Mouse (Mus musculus) layer of hippocampus, adult 18-20 months (tissue): ENCODE results near the gene Olfr304. TPM values are rescaled to one million over a fixed set of nuclear protein-coding genes. Genes with fewer than 3 reads are reported as not detected.
"Not testable (repeated sequence)": the region's sequence is repeated elsewhere in the genome, so short reads cannot be mapped to it uniquely, and the experiment has no call there.

ENCODE experiments used
- DNase-seq, 2 experiments: peaks; one replicate each; pipeline ENCODE4 v3.0.0; 2022; ENCODE audit warnings: low spot score in 2 of 2
- long read RNA-seq: library from polyadenylated mRNA; stranded (forward); transcript quantifications from one replicate; pipeline ENCODE4 v2.0.0, GENCODE M21; 2021
- total RNA-seq, 2 experiments: library from RNA; stranded (reverse); gene quantifications; 2 replicates each; pipeline ENCODE4 v1.2.3; 2021

Gene Olfr304
- total RNA-seq, result not detected
- long read RNA-seq, result 0 reads

GRCm38 (mm10) chr7:86386558-86386957, at the start of gene Olfr304:
Gene Olfr304, minus strand, starts transcription at chr7:86386658.
- DNase-seq, result no peak

- no peak for DNase-seq
Observed at GRCm38 (mm10) chr7:86403546-86403945, 17.1 kb upstream of the Olfr304 start, which contains the start of gene Olfr301. Gene Olfr301, plus strand, starts transcription at chr7:86403846.

- DNase-seq, result no peak
Observed at GRCm38 (mm10) chr7:86397689-86398088, 11.2 kb upstream of the Olfr304 start, which contains the start of gene Olfr303. Gene Olfr303, minus strand, starts transcription at chr7:86397789.

DNA sequence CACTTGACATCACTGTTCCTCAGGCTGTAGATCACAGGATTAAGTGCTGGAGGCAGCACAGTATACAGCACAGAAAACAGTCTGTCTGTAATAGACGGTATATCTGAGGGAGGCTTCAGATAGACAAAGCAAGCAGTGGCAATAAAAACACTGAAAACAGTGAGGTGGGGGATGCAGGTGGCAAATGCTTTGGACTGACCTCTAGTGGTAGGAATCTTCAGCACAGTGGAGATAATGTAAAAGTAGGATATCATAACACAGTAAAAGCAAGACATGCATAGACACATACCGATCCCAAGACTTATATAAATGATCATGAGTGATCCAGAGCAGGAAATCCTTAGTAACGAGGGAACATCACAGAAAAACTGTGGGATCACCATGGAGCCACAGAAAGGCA, 689 bp downstream of the Olfr304 start:
- no peak for DNase-seq

DNA sequence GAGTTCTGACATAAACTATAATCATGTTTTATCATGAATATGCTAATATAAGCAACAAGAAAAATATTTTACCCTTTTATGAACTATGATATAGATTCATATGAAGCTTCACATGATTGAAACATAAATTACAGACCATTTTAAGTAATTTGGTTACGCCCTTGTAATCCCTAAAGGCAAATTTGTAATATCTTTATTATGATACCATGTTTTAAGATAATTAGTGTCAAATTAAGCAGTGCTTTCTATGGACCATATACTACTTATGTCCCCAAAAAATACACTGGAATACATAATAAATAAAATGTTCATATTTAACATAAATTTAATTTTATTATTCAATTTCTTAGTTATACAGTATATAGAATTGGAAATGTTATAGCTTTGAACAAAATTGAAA, 19.6 kb downstream of the Olfr304 start, which contains the start of gene Olfr305:
TSS of gene Olfr305 (minus strand) at position 101 of the 400 bp plus-strand sequence.
- no peak for DNase-seq

- not testable (repeated sequence) for DNase-seq
Observed at GRCm38 (mm10) chr7:86346296-86346695, 40.2 kb downstream of the Olfr304 start.

DNA sequence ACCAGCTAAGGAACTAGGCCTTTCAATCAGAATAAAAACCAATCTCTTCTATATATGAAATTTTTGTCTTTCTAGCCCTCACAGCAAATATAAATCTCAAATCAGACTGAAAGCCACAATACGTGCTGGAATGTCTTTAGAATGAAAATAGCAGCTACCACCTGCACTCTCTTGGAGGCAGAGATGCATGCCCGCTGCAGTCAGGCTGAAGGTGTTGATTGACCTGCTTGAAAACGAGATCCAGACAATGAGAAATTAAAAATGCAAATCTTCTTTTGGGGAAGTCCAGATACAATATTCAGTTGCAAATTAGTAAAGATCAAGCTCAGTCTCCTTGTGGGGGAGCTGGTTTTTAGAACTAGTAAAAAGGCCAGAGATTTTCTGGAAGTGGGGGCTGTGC, 42.2 kb downstream of the Olfr304 start:
- DNase-seq, result no peak

DNA sequence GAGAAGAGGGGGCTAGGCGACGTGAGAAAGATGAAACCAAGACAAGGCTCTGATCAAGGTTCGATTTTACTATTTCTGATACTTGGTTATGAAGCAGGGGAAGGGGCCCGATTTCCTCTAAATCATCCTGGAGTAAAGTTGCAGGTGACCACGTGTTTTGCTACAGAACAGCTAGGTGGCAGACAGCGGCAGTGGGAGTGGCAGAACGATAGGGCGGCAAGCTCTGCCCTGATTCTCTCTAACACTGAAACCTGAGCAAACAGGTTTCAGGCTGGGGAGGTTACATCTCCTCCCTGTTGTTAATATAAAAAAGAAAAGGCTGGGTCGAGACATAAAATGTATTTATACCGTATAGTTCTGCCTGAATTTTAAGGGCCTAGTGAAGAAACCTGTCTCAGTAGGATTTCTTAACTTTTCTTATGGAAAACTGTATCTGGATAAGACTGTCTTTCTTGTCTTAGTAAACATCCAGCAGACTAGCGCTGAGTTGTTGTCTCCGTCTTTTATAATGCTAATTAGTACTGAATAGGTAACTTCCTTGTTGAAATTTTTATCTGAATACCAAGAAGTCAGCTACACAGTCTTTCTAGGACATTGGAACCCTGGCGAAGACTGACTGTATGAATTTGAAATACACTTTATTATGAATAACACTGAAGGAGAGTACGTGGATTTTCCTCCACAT, 43.4 kb downstream of the Olfr304 start:
- DNase-seq, result no peak

DNA sequence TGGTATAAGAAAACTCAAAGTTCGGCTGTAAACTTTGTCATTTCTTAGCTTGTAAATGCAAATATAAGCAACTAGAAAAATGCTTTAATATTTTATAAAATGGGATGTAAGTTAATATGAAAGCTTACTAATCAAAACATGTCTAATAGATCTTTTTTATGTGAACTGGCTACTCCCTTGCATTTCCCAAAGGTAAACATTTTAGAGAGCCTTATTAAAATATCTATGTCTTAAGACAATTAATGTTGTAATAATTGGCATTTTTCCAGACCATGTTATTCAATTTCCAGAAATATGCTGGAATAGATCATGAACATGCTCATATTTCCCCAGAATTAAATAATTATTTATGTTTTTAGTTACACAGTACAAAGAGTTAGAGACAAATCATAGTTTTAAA, 49.0 kb downstream of the Olfr304 start, which contains the start of gene Olfr307:
TSS of gene Olfr307 (minus strand) at position 101 of the 400 bp plus-strand sequence.
- no peak for DNase-seq

Other genes with a start within 250 kb of the Olfr304 start
- not detected for gene Vmn2r75, start 214.9 kb downstream of the Olfr304 start, total RNA-seq
- not detected for gene Vmn2r76, start 140.3 kb downstream of the Olfr304 start, total RNA-seq
- gene Olfr310, start 109.5 kb downstream of the Olfr304 start, total RNA-seq, result not detected
- gene Olfr309, start 73.0 kb downstream of the Olfr304 start, total RNA-seq, result not detected
- not detected for gene Olfr308, start 61.0 kb downstream of the Olfr304 start, total RNA-seq
- gene Olfr307, start 49.1 kb downstream of the Olfr304 start, total RNA-seq, result not detected
- not detected for gene Olfr305, start 19.7 kb downstream of the Olfr304 start, total RNA-seq
- gene Olfr303, start 11.1 kb upstream of the Olfr304 start, total RNA-seq, result not detected
- gene Olfr301, start 17.2 kb upstream of the Olfr304 start, total RNA-seq, result not detected
- not detected for gene Olfr299, start 73.3 kb upstream of the Olfr304 start, total RNA-seq
- not detected for gene Olfr298, start 105.8 kb upstream of the Olfr304 start, total RNA-seq
- not detected for gene Olfr297, start 133.3 kb upstream of the Olfr304 start, total RNA-seq
- gene Olfr295, start 197.2 kb upstream of the Olfr304 start, total RNA-seq, result not detected
- not detected for gene Olfr294, start 230.0 kb upstream of the Olfr304 start, total RNA-seq